Mouse (Mus musculus) thymus, postnatal 36 days (tissue): ENCODE data around the gene Pnmal2.
A peak's percentile ranks its signal among the peaks of the same experiment; 100 is the strongest.

Source experiments
- DNase-seq, 2 experiments: peaks; one replicate each; pipeline ENCODE4 v3.0.0; 2022; ENCODE audit warnings: mixed read lengths in 2 of 2

The Pnmal2 gene

GRCm38 (mm10) chr7:16944061-16944807 lies at the start of gene Pnmal2:
Gene Pnmal2 (plus strand): TSS chr7:16944682.
- DNase-seq, result peak; percentile 89 to 96

DNA sequence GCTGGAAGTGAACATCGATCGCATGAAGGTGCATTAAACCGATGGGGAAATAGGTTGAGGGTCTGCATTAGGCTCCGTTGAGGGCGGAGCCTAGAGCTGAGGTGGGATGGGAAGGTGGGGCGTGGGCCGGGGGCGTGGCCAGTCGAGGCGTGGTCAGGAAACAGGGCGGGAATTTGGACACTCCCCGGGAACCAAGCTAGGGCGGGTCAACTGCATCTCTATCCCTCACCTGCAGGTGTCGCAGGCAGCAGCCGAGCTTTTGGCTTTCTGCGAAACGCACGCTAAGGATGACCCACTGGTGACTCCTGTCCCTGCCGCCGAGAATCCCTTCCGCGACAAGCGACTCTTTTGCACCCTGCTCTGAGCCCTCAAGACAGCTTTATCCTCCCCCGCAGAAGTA lies 49.5 kb upstream of the Pnmal2 start:
- peak; percentile 70 for DNase-seq

GRCm38 (mm10) chr7:16895511-16895910 lies 49.0 kb upstream of the Pnmal2 start:
- DNase-seq, result no peak

- DNase-seq, result no peak
These were observed 44.0 kb upstream of the Pnmal2 start for GRCm38 (mm10) chr7:16900526-16900925.

DNA sequence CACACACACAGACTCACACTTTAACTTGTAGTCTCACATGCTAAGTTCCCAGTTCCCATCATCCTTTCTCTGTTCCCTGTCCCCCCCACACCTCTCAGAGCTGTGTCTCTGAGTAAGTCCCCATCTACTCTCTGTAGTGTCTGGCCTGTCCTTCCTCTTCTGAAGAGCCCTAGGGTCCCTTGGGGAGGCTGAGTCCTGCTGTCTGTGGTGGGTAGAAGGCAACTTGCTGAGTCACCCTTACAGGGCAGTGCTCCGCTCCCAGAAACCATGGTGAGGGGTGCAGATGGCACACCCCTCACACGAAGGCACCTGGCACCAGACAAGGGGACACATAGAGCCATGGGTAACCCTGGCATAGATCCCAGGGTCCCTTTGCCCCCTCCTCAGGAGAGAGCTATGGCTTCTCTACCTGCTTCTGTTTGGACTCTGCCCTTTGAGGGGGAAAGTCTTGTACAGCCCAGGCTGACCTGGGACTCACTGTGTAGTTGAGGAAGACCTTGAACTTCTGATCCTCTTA lies 41.0 kb upstream of the Pnmal2 start:
- no peak for DNase-seq

- no peak for DNase-seq
These were observed 40.3 kb upstream of the Pnmal2 start for GRCm38 (mm10) chr7:16904120-16904675.

DNA sequence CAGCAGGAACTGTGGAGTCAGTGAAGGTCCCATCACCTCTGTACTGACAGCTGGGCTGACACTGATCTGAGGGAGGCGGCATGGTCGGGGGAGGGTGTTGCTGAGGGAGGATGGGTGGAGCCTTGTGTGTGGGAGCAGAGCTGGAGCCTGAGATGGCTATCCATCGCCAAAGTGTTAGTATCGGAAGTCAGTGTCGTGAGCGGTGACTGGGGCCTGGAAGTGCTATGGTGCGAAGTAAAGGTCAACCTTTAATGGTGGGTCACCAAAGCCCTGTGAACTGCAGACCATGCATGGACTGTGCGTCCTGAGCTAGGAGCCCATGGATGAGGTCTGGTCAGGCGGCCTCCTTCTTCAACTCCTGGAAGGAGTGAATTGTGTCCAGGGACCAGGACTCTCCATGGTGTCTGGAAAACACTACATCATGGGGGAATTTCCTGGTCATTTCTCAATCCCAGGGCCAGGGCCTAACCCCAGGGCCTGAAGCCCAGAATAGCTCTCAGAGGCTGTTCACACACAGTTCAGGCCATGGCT lies 38.9 kb upstream of the Pnmal2 start:
- no peak for DNase-seq

- peak; percentile 54 to 68 for DNase-seq
These were observed 38.2 kb upstream of the Pnmal2 start, which contains the start of gene Ptgir for GRCm38 (mm10) chr7:16906281-16906680. Gene Ptgir (plus strand): TSS chr7:16906490.

DNA sequence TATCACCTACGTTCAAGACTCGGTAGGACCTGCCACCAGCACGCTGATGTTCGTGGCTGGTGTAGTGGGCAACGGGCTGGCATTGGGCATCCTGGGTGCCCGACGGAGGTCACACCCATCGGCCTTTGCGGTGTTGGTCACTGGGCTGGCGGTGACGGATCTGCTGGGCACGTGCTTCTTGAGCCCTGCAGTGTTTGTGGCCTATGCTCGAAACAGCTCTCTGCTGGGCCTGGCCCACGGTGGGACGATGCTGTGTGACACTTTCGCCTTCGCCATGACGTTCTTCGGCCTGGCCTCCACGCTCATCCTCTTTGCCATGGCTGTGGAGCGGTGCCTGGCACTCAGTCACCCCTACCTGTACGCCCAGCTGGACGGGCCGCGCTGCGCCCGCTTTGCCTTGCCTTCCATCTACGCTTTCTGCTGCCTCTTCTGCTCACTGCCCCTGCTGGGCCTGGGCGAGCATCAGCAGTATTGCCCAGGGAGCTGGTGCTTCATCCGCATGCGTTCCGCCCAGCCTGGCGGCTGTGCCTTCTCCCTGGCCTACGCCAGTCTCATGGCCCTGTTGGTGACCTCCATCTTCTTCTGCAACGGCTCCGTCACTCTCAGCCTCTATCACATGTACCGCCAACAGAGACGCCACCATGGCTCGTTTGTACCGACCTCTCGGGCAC lies 37.5 kb upstream of the Pnmal2 start:
- no peak for DNase-seq

DNA sequence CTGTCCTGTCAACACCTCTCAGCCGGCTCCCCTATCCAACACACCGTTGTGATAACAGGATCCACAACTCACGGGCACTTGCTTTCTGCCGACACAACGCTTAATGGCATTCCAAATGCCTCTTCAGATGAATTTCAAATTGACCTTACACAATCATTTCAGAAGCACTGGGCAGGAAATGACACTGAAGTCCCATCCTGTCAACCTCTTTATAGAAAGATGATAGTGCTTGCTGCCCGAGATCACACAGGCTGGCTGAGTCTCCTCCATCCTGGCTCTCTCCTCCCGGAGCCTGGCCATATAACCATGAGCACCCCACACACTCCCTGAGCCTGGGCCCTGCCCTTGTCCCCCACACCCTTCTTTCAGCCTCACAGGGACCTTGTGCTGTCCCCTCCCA lies 36.6 kb upstream of the Pnmal2 start:
- DNase-seq, result no peak

GRCm38 (mm10) chr7:16908367-16908766 lies 36.1 kb upstream of the Pnmal2 start:
- DNase-seq, result no peak

GRCm38 (mm10) chr7:16908859-16909258 lies 35.6 kb upstream of the Pnmal2 start:
- no peak for DNase-seq

GRCm38 (mm10) chr7:16909909-16910308 lies 34.6 kb upstream of the Pnmal2 start:
- DNase-seq, result no peak

GRCm38 (mm10) chr7:16911904-16912303 lies 32.6 kb upstream of the Pnmal2 start:
- no peak for DNase-seq

DNA sequence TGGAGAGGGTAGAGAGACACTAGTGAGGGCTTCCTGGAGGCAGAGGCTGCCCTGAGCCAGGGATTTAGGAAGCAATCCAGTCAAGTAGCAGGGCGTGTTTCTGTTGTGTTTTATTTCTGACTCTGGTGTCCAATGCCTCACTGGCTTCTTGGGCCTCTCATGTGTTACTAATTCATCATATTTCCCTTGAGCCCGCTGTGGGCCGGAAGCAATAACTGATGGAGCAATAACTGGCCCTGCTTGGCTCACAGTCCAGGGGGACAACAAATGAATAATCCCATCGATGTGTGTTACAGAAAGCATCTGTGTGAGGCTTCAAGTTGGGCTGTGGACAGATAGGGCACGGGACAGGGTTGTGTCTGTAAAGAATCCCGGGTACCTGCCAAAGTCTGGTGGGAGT lies 32.1 kb upstream of the Pnmal2 start:
- DNase-seq, result no peak

DNA sequence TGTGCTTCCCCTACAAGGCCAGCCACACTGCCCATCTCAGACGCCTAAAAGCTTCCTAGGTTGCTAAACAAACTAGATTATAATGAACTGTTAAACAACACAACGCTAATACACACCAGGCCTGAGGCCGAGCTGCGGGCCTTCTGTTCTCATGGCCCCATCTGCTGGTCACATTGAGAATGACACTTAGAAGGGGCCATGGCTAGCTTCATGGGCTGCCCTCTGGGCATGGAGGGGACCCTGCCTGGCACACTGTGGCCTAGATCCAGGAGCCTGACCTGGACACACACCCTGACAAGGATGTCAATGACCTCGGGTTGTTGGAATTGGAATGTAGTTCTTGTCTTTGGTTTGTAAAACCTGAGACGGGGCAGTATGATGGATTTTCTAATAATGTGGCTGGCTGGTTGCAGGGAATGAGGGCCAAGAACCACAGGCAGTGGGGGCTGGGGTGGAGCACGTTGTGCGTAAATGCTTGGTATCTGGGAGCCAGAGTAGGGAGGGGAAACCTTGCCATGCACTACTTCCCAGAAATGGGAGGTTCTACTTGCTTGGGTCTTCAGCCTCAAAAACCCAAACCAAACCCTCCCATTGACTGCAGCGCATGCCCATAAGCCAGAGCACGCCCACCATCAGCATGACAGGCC lies 30.6 kb upstream of the Pnmal2 start:
- DNase-seq, result peak; percentile 64 to 69

DNA sequence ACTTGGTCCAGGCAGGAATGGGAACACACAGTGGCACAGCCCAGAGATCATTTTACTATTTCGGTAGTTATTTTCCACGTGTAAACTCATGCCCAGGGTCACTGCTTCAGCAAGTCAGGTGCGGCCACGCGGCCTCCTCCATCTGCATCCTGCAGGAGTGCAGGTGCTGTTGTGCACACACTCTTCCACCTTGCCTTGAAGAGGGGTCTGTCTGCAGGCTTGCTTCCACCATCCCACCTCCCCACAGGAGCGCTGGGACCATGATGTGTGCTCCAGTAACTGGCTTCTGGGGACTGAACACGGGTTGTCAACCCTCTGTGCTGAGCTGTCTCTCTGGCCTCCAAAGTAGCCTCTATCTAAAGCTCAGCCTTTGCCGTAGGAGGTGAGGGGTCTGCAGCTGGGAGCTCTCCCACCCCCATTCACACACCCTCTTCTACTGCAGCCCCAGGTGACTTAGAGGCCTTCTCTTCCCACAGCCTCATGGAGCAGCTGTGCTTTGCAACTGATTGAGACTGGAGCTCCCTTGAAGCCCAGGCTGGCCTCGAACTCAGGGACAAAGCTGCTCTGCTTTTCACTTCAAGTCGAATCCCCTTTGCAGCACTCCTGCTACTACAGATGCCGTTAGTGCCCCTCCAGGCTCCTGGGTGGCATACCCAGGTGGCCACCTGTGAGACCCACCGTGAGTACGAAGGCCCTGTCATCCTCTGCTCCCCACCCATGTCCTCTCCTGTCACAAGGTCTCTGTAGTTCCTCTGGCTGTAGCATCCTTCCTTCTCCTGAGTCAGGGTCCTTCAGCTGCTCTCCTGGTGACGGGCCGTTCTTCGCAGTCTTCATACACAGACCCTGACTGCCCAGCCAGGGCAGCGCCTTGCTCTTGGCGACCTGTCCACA lies 29.8 kb upstream of the Pnmal2 start:
- no peak for DNase-seq

- no peak for DNase-seq
These were observed 28.8 kb upstream of the Pnmal2 start for GRCm38 (mm10) chr7:16915461-16916340.

GRCm38 (mm10) chr7:16916342-16917265 lies 27.9 kb upstream of the Pnmal2 start:
- no peak for DNase-seq

DNA sequence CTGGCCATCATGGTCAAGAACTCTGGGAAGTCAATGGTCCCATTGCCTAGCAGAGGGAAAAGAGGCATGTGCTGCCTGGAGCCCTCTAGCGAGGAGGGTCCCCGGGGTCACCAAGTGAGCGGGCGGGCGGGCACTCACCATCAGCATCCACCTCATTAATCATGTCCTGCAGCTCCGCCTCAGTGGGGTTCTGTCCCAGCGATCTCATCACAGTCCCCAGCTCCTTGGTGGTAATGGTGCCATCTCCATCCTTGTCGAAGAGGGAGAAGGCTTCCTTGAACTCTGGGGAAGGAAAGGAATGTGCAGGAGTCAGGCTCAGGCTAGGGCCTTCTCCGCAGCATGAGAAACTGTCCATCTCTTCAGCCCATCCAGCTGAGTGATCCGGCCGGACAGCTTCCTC lies 27.0 kb upstream of the Pnmal2 start:
- DNase-seq, result no peak
